34 mouse cellular contexts compared by ENCODE assay signal in the genomic region with DNA sequence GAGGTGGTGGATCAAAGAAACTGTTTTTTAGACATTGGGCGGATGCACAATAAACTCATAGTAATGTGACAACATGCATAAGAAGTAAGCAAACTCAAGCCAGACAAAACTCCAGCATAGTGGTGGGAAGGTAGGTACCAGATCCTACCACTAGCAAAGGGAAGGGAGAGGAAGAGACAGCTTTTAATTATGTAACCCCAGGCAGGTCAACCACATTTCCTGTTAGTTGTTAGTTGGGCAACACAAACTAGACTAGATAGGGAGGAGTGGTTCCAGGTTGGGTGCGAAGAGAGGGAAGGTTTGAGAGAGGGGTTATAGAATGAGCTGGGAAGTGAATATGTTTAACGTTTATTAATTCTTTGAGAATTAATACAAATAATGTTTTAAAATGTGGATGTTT.
"Had no signal": no experiment of that assay in that cellular context is flagged by ENCODE, and none has a peak within 500 bp of the region (broad histone marks: within the 10 kb centered on the region; RNA-seq: fewer than 3 reads in every experiment).

No protein-coding gene starts in this region.

- H3K36me3 ChIP-seq: heart, embryonic 10.5 days; heart, embryonic 13.5 days; heart, embryonic 15.5 days; hindbrain, embryonic 13.5 days; hindbrain, embryonic 15.5 days; kidney, embryonic 15.5 days had no signal

- DNase-seq: heart, postnatal 10 days; heart, postnatal 14 days; heart, postnatal 36 days; heart, postnatal 4 days; kidney, adult 11 months; kidney, adult 18-20 months; kidney, adult 2 months; kidney, adult 8-10 months; kidney, adult 9 months; kidney, postnatal 10 days; kidney, postnatal 14 days; kidney, postnatal 25 days; kidney, postnatal 36 days; kidney, postnatal 4 days; layer of hippocampus, adult 9-11 months; layer of hippocampus, postnatal 36 days had no signal

- ATAC-seq: hindbrain, embryonic 16.5 days; hindbrain, postnatal 0 days; inflammation-experienced regulatory T-cells, adult 6 months; intestine, embryonic 16.5 days; intestine, postnatal 0 days had no signal

- H3K27me3 ChIP-seq: heart, embryonic 12.5 days; heart, embryonic 15.5 days; hindbrain, embryonic 12.5 days; hindbrain, embryonic 13.5 days; hindbrain, embryonic 15.5 days; kidney, embryonic 15.5 days had no signal

- H3K9me3 ChIP-seq: heart, embryonic 10.5 days; heart, embryonic 15.5 days; hindbrain, embryonic 10.5 days; hindbrain, embryonic 12.5 days; hindbrain, embryonic 13.5 days; hindbrain, embryonic 15.5 days; kidney, embryonic 15.5 days had no signal

- H3K9ac ChIP-seq: heart, embryonic 12.5 days; heart, embryonic 13.5 days; heart, embryonic 15.5 days; hindbrain, embryonic 12.5 days; hindbrain, embryonic 13.5 days; hindbrain, embryonic 14.5 days; hindbrain, embryonic 15.5 days; kidney, embryonic 15.5 days had no signal

- H3K27ac ChIP-seq: heart, embryonic 10.5 days; heart, embryonic 13.5 days; heart, embryonic 15.5 days; hindbrain, embryonic 10.5 days; hindbrain, embryonic 12.5 days; hindbrain, embryonic 13.5 days; hindbrain, embryonic 14.5 days; hindbrain, embryonic 15.5 days; hindbrain, postnatal 0 days; kidney, embryonic 15.5 days; kidney, postnatal 0 days; layer of hippocampus, adult 2 months had no signal

- H3K4me2 ChIP-seq: heart, embryonic 11.5 days; heart, embryonic 12.5 days; heart, embryonic 13.5 days; heart, embryonic 15.5 days; hindbrain, embryonic 12.5 days; hindbrain, embryonic 13.5 days; hindbrain, embryonic 14.5 days; hindbrain, embryonic 15.5 days; kidney, embryonic 15.5 days had no signal

- H3K4me3 ChIP-seq: heart, embryonic 10.5 days; heart, embryonic 12.5 days; heart, embryonic 13.5 days; heart, embryonic 15.5 days; hindbrain, embryonic 10.5 days; hindbrain, embryonic 12.5 days; hindbrain, embryonic 13.5 days; hindbrain, embryonic 15.5 days; kidney, embryonic 15.5 days; layer of hippocampus, adult 2 months had no signal
